Mouse (Mus musculus) heart, embryonic 13.5 days (tissue): ENCODE measurements around the gene Syde1. TPM values are rescaled to one million over a fixed set of nuclear protein-coding genes. Genes with fewer than 3 reads are reported as not detected.

ENCODE experiments used
- polyA plus RNA-seq: library from polyadenylated mRNA; unstranded; fragments of >200 nt; fragmentation: Nextera tagmentation; extraction: Ambion mirVana; gene quantifications from 2 replicates; pipeline ENCODE4 v1.2.1, GENCODE M21; 2015

Gene Syde1
- polyA plus RNA-seq, 1 experiment from 2014 or later = 14.4 TPM

Other genes starting within 250 kb of the Syde1 start
- 36.7 and 41.7 TPM in 2 replicates for gene Agpat3, start 239.5 kb downstream of the Syde1 start, polyA plus RNA-seq
- 220 and 237 TPM in 2 replicates for gene Rrp1, start 178.9 kb downstream of the Syde1 start, polyA plus RNA-seq
- gene Cstb, start 166.3 kb downstream of the Syde1 start, polyA plus RNA-seq = 98.8 and 114 TPM in 2 replicates
- 5.6 and 5.8 TPM in 2 replicates for gene Pdxk, start 127.0 kb downstream of the Syde1 start, polyA plus RNA-seq
- not detected in 2 replicates for gene Olfr1358, start 74.5 kb downstream of the Syde1 start, polyA plus RNA-seq
- gene Ilvbl, start 17.6 kb downstream of the Syde1 start, polyA plus RNA-seq = 52.4 and 54.6 TPM in 2 replicates
- not detected in 2 replicates for gene Olfr1357, start 26.1 kb upstream of the Syde1 start, polyA plus RNA-seq
- not detected in 2 replicates for gene Casp14, start 126.3 kb upstream of the Syde1 start, polyA plus RNA-seq
- not detected in 2 replicates for gene Ccdc105, start 161.1 kb upstream of the Syde1 start, polyA plus RNA-seq
- gene Slc1a6, start 188.5 kb upstream of the Syde1 start, polyA plus RNA-seq = 0.97 and 1.2 TPM in 2 replicates